Mouse (Mus musculus) cerebellum, postnatal 10 days (tissue): ENCODE data around the gene Gpr87.
A peak's percentile ranks its signal among the peaks of the same experiment; 100 is the strongest.

ENCODE experiments used
- DNase-seq, 2 experiments: peaks; one replicate each; pipeline ENCODE4 v3.0.0; 2021; ENCODE audit warnings: mixed read lengths in 2 of 2

The Gpr87 gene

GRCm38 (mm10) chr3:59194938-59195337 is at the start of gene Gpr87:
Gene Gpr87, minus strand, starts transcription at chr3:59195104.
- no peak for DNase-seq

- DNase-seq: peak; percentile 42 to 44
These were observed 48.5 kb upstream of the Gpr87 start for GRCm38 (mm10) chr3:59243384-59243783.

GRCm38 (mm10) chr3:59234878-59235277 is 40.0 kb upstream of the Gpr87 start:
- DNase-seq: no peak

GRCm38 (mm10) chr3:59230912-59231311 is 36.0 kb upstream of the Gpr87 start:
- DNase-seq: peak in 1 of 2 experiments; percentile 15

GRCm38 (mm10) chr3:59228730-59229551 is 34.0 kb upstream of the Gpr87 start:
- no peak for DNase-seq

GRCm38 (mm10) chr3:59227696-59228095 is 32.8 kb upstream of the Gpr87 start:
- DNase-seq: no peak

- no peak for DNase-seq
These were observed 30.5 kb upstream of the Gpr87 start for GRCm38 (mm10) chr3:59225411-59225810.

- no peak for DNase-seq
These were observed 27.4 kb upstream of the Gpr87 start for GRCm38 (mm10) chr3:59222303-59222702.

- no peak for DNase-seq
These were observed 24.4 kb upstream of the Gpr87 start for GRCm38 (mm10) chr3:59219326-59219725.

- no peak for DNase-seq
These were observed 22.3 kb upstream of the Gpr87 start for GRCm38 (mm10) chr3:59217211-59217610.

- DNase-seq: no peak
These were observed 17.5 kb upstream of the Gpr87 start for GRCm38 (mm10) chr3:59212404-59212803.

- DNase-seq: no peak
These were observed 16.9 kb upstream of the Gpr87 start for GRCm38 (mm10) chr3:59211784-59212183.

- DNase-seq: no peak
These were observed 15.8 kb upstream of the Gpr87 start, which contains the start of gene P2ry13 for GRCm38 (mm10) chr3:59210727-59211126. Gene P2ry13, minus strand, starts transcription at chr3:59210882.

- no peak for DNase-seq
These were observed 15.2 kb upstream of the Gpr87 start for GRCm38 (mm10) chr3:59210089-59210488.

GRCm38 (mm10) chr3:59208650-59209548 is 14.0 kb upstream of the Gpr87 start:
- peak; percentile 66 to 89 for DNase-seq

GRCm38 (mm10) chr3:59205941-59206340 is 11.0 kb upstream of the Gpr87 start:
- no peak for DNase-seq

GRCm38 (mm10) chr3:59204719-59205503 is 10.0 kb upstream of the Gpr87 start:
- DNase-seq: no peak

GRCm38 (mm10) chr3:59203802-59204520 is 9.1 kb upstream of the Gpr87 start:
- DNase-seq: no peak

- DNase-seq: peak; percentile 36 to 59
These were observed 2.5 kb upstream of the Gpr87 start for GRCm38 (mm10) chr3:59197329-59197948.

GRCm38 (mm10) chr3:59194099-59194498 is 805 bp downstream of the Gpr87 start:
- DNase-seq: no peak

GRCm38 (mm10) chr3:59191674-59192073 is 3.2 kb downstream of the Gpr87 start:
- no peak for DNase-seq

- no peak for DNase-seq
These were observed 7.6 kb downstream of the Gpr87 start for GRCm38 (mm10) chr3:59187336-59187735.
